Mouse (Mus musculus) forebrain, embryonic 13.5 days (tissue): ENCODE results near the gene Adora3. TPM values are rescaled to one million over a fixed set of nuclear protein-coding genes. Genes with fewer than 3 reads are reported as not detected.
A peak's percentile ranks its signal among the peaks of the same experiment; 100 is the strongest.

ENCODE experiments used
- ATAC-seq: fragments of 200-750 bp; cut with Nextera tagmentation; 2 replicates; pipeline ENCODE4 v1.8.0; 2017
- H3K27ac ChIP-seq: fragments of 300-500 bp; sonication (generic); 2 replicates; pipeline ENCODE4 v1.5.1; 2015; ENCODE audit warnings: inconsistent platforms, mild to moderate bottlenecking, moderate library complexity
- H3K27me3 ChIP-seq: fragments of 300-500 bp; sonication (generic); 2 replicates; pipeline ENCODE4 v1.6.1; 2015; ENCODE audit warnings: mild to moderate bottlenecking, inconsistent platforms
- H3K36me3 ChIP-seq: fragments of 300-500 bp; sonication (generic); 2 replicates; pipeline ENCODE4 v1.6.1; 2015; ENCODE audit warnings: mild to moderate bottlenecking, inconsistent platforms; ENCODE audit not compliant: poor library complexity, severe bottlenecking
- H3K4me1 ChIP-seq: fragments of 300-500 bp; sonication (generic); 2 replicates; pipeline ENCODE4 v1.6.1; 2015; ENCODE audit warnings: inconsistent platforms
- H3K4me2 ChIP-seq: fragments of 300-500 bp; sonication (generic); 2 replicates; pipeline ENCODE4 v1.6.1; 2015; ENCODE audit warnings: inconsistent platforms, mild to moderate bottlenecking, moderate library complexity
- H3K4me3 ChIP-seq: fragments of 300-500 bp; sonication (generic); 2 replicates; pipeline ENCODE4 v1.5.1; 2015; ENCODE audit warnings: mild to moderate bottlenecking, inconsistent platforms
- H3K9ac ChIP-seq: fragments of 300-500 bp; sonication (generic); 2 replicates; pipeline ENCODE4 v1.6.1; 2015; ENCODE audit warnings: mild to moderate bottlenecking, inconsistent platforms
- H3K9me3 ChIP-seq: fragments of 300-500 bp; sonication (generic); replicated peaks from 2 replicates; pipeline ENCODE4 v1.6.1; 2016; ENCODE audit warnings: inconsistent platforms
- WGBS: fragments of 180-500 bp; shearing (Covaris S2); methylation state at CpG from one replicate; pipeline ENCODE4 v1.1.7; 2015; 5-methylcytosine and 5-hydroxymethylcytosine counted together
- polyA plus RNA-seq: library from polyadenylated mRNA; unstranded; fragments of >200 nt; fragmentation: Nextera tagmentation; extraction: Ambion mirVana; gene quantifications from 2 replicates; pipeline ENCODE4 v1.2.1, GENCODE M21; 2015

Adora3 gene
- polyA plus RNA-seq, 1 experiment from 2014 or later: 0.12 TPM

DNA sequence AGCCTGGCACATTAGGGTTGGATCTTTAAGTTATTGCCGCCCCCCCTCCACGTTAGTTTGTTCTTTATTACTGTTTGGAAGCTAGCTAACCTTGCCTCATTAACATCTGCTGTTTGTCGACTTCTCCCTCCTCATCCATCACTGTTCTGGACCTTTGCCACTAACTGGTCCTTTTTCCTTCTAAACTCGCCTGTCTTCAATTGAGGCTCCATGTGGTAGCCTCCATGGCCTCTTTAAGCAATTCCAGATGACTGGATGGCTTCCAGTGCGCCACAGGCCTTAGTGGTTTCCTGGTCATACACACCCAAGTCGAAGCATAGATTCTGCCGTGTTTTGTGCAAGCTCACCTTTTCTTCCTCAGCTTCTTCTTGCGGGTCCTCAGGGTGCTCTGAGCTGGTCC lies 16.9 kb upstream of the Adora3 start:
- no peaks in the 10 kb centered on the region for H3K27me3 ChIP-seq
- no peaks in the 10 kb centered on the region for H3K9me3 ChIP-seq
- H3K4me3 ChIP-seq: no peak overlapping the region
- ATAC-seq: no peak
- H3K9ac ChIP-seq: no peak overlapping the region
- H3K36me3 ChIP-seq: no peaks in the 10 kb centered on the region
- H3K4me1 ChIP-seq: no peaks in the 10 kb centered on the region
- 83% methylated on average over 8 of the region's 8 CpGs for WGBS
- no peak overlapping the region for H3K27ac ChIP-seq
- no peak overlapping the region for H3K4me2 ChIP-seq

DNA sequence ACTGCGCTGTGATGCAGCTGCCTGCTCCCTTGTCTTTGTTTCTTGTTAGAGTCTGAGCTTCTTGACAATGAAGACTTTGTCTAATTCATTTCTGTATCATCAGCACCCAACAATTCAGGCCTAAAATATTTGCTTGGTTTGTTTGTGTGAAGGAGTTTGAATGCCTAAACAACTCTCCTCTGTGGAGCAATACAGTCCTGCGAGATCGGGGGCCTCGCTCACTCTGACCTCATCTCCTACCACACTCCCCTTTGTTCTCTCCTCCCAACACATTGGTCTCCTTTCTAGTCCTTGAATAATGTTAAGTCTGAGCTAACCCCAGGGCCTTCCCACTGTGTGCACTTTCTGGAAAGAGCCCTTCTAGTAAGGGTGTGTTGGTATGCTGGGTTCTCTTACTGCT lies 15.9 kb upstream of the Adora3 start:
- H3K4me2 ChIP-seq: no peak overlapping the region
- no peaks in the 10 kb centered on the region for H3K4me1 ChIP-seq
- H3K36me3 ChIP-seq: no peaks in the 10 kb centered on the region
- no peak overlapping the region for H3K4me3 ChIP-seq
- ATAC-seq: no peak
- no peaks in the 10 kb centered on the region for H3K9me3 ChIP-seq
- no peaks in the 10 kb centered on the region for H3K27me3 ChIP-seq
- 53% methylated on average over 4 of the region's 4 CpGs for WGBS
- H3K9ac ChIP-seq: no peak overlapping the region
- H3K27ac ChIP-seq: no peak overlapping the region

DNA sequence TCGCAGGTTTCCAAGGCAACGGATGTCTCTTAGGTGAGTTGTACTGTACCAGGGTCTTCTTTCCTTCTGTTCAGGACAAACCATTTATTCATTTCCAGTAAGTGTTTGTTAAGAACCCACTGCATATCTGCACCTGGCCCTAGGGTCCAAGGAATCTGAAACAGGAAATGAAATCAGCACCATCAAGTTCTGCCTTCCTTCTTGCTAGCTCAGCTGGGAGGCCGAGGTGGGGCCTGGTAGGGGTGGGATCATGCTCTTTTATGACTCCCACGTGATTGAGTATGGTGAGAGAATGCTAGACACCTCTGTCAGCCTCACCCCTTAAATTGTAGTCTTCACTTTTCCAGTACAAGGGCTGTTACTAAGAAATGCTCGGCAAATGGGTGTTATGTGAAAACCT lies 13.1 kb upstream of the Adora3 start:
- Histone ChIP-seq H3K27ac (no peak overlapping the region), H3K9ac (no peak overlapping the region), H3K36me3 (no peaks in the 10 kb centered on the region), H3K4me3 (no peak overlapping the region), H3K9me3 (no peaks in the 10 kb centered on the region), H3K4me1 (no peaks in the 10 kb centered on the region), H3K27me3 (no peaks in the 10 kb centered on the region), H3K4me2 (no peak overlapping the region)
- 83% methylated on average over 5 of the region's 5 CpGs for WGBS
- no peak for ATAC-seq

DNA sequence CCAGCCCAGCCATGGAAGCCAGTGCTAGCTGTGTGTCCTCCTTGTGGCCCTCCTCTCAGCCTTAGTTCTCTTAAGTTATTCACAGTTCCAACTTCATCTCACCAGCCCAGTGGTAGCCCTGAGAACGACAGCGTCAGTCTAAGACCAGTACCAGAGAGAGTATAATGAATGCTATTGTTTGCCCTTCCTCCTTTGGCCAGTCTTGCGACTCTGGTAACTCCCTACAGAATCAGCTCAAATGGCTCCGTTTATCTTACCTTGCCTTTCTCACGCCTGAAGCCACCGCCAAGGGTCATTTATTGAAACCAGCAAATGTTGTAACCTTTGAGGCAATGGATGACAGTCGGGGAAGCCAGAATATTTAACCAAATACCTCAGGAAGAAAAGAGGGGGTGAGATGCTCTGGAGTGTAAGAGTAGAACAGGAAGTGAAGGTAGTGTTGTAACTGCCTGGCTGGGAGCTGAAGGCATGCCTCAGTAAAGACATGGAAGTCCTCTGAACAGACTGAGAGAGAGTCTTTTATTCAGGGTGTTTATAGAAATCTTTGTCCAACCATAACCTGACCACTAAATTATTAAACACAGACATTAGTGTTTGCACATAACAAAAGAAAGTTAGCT lies 8.8 kb upstream of the Adora3 start:
- Histone ChIP-seq H3K9ac (no peak overlapping the region), H3K4me1 (no peaks in the 10 kb centered on the region), H3K4me3 (no peak overlapping the region), H3K36me3 (no peaks in the 10 kb centered on the region), H3K4me2 (no peak overlapping the region), H3K27ac (no peak overlapping the region), H3K9me3 (no peaks in the 10 kb centered on the region), H3K27me3 (no peaks in the 10 kb centered on the region)
- 44% methylated on average over 7 of the region's 7 CpGs for WGBS
- ATAC-seq: no peak

DNA sequence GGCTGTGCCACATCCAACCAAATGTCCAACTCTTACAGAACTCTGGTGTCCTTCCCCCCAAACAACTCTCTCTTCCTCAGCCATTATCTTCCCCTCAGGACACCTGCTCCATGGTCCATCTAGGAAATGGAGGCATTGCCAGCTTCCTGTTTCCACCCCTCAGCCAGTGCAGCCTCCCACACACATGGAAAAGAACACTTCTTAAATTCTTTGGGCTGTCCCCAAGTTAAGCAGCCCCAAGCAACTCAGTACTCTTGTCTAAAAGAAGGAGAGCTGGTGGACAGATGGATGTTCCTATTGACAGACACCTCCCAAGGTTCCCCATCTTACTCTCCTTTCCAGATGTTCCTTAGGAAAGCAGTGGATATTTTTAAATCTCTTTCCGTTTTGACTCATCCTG lies 6.5 kb upstream of the Adora3 start:
- WGBS: 77% methylated on average over 1 of the region's 1 CpGs
- ATAC-seq: no peak
- Histone ChIP-seq H3K36me3 (no peaks in the 10 kb centered on the region), H3K27me3 (no peaks in the 10 kb centered on the region), H3K9me3 (no peaks in the 10 kb centered on the region), H3K27ac (no peak overlapping the region), H3K9ac (no peak overlapping the region), H3K4me2 (no peak overlapping the region), H3K4me3 (no peak overlapping the region), H3K4me1 (peaks cover 6% of the 10 kb centered on the region; the same call in 1 of the 2 replicates)

DNA sequence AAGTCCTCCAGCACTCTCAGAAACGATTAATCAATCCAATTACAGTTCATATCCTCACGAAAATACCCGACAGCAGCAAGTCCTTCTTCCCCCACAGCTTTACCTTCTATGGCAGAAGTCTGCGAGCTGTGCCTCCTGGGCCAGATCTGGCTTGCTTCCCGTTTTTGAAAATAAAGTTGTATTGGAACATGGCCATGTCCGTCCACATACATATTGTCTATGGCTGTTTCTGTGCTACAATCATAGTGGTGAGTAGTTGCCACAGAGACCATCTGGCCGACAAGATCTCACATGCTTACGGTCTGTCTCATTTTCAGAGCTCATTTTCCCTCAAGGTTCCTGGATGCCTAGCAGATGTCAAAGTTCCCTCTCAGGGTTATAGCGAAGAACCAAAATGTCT lies 5.5 kb upstream of the Adora3 start:
- no peak for ATAC-seq
- H3K27ac ChIP-seq: no peak overlapping the region
- no peak overlapping the region for H3K4me3 ChIP-seq
- no peaks in the 10 kb centered on the region for H3K36me3 ChIP-seq
- H3K4me2 ChIP-seq: no peak overlapping the region
- H3K4me1 ChIP-seq: peaks cover 6% of the 10 kb centered on the region; the same call in 1 of the 2 replicates
- H3K9me3 ChIP-seq: no peaks in the 10 kb centered on the region
- 90% methylated on average over 9 of the region's 9 CpGs for WGBS
- H3K27me3 ChIP-seq: no peaks in the 10 kb centered on the region
- no peak overlapping the region for H3K9ac ChIP-seq

DNA sequence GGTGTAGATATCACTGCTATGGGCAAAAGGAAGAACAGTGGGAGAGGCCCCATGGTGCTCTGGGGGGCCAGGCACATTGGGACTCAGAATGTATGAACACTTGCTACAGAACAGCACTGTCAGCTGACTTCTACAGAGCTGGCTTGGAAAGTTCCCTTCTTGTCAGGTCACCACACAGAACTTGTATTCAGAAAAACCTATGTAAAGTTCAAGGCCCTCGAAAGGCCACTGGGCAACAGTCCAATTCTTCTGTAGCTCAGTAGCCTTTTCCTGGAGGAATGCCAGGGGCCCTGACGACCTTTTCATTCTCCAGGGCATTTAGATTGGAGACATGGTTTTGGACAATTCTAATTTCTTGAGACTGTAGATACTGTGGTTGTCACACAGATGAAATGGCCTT lies 2.5 kb upstream of the Adora3 start:
- no peaks in the 10 kb centered on the region for H3K27me3 ChIP-seq
- H3K36me3 ChIP-seq: no peaks in the 10 kb centered on the region
- no peak overlapping the region for H3K4me3 ChIP-seq
- H3K4me1 ChIP-seq: peaks cover 12% of the 10 kb centered on the region; the same call in 1 of the 2 replicates
- H3K27ac ChIP-seq: no peak overlapping the region
- 41% methylated on average over 2 of the region's 2 CpGs for WGBS
- no peaks in the 10 kb centered on the region for H3K9me3 ChIP-seq
- H3K4me2 ChIP-seq: no peak overlapping the region
- ATAC-seq: no peak
- no peak overlapping the region for H3K9ac ChIP-seq

DNA sequence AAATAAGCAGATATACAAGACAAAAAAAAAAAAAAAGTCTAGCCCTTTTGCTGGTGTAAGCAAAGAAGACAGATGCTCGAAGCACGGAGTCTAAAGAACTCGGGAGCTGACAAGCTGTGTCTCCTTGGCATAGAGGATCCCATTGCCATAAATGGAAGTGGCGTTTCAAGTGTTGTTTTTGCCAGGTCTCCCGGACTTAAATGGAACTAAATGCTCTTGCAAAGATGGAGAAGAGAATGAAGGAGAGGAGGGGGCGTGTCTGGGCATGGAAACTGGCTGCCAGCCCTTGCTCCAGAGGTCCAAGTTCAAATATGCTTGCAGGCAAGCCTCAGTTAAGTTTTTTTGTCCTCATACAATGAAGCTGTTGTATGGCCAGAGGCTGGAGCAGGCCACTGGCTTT lies 1.4 kb downstream of the Adora3 start:
- H3K27ac ChIP-seq: peak overlapping the region; percentile 41; the same call in 1 of the 2 replicates
- no peaks in the 10 kb centered on the region for H3K36me3 ChIP-seq
- no peak for ATAC-seq
- H3K4me3 ChIP-seq: no peak overlapping the region
- H3K9ac ChIP-seq: no peak overlapping the region
- no peaks in the 10 kb centered on the region for H3K27me3 ChIP-seq
- H3K4me1 ChIP-seq: peaks cover 12% of the 10 kb centered on the region; the same call in 1 of the 2 replicates
- no peaks in the 10 kb centered on the region for H3K9me3 ChIP-seq
- 52% methylated on average over 6 of the region's 6 CpGs for WGBS
- no peak overlapping the region for H3K4me2 ChIP-seq

DNA sequence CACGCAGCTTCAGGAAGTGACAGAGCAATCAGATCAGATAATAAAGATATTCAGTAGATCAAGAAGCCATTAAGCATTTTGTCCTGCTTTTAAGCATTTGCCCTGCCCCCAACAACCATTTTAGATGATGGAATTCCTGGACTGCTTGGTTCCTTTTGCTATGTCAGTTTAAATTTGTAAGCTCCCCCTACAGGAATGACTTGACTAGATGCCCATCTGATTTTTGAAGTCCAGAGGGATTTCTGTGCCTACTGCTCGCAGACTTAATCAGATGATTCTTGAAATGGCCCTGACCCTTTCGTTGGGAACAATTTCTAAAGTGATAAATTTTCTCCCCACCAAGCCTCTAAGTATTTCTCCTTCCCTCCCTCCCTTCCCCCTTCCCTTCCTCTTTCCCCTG lies 1.9 kb downstream of the Adora3 start:
- Histone ChIP-seq H3K36me3 (no peaks in the 10 kb centered on the region), H3K4me2 (no peak overlapping the region), H3K27me3 (no peaks in the 10 kb centered on the region), H3K9me3 (no peaks in the 10 kb centered on the region), H3K4me1 (peaks cover 12% of the 10 kb centered on the region; the same call in 1 of the 2 replicates), H3K9ac (no peak overlapping the region), H3K4me3 (no peak overlapping the region), H3K27ac (no peak overlapping the region)
- ATAC-seq: no peak
- WGBS: 82% methylated on average over 3 of the region's 3 CpGs

DNA sequence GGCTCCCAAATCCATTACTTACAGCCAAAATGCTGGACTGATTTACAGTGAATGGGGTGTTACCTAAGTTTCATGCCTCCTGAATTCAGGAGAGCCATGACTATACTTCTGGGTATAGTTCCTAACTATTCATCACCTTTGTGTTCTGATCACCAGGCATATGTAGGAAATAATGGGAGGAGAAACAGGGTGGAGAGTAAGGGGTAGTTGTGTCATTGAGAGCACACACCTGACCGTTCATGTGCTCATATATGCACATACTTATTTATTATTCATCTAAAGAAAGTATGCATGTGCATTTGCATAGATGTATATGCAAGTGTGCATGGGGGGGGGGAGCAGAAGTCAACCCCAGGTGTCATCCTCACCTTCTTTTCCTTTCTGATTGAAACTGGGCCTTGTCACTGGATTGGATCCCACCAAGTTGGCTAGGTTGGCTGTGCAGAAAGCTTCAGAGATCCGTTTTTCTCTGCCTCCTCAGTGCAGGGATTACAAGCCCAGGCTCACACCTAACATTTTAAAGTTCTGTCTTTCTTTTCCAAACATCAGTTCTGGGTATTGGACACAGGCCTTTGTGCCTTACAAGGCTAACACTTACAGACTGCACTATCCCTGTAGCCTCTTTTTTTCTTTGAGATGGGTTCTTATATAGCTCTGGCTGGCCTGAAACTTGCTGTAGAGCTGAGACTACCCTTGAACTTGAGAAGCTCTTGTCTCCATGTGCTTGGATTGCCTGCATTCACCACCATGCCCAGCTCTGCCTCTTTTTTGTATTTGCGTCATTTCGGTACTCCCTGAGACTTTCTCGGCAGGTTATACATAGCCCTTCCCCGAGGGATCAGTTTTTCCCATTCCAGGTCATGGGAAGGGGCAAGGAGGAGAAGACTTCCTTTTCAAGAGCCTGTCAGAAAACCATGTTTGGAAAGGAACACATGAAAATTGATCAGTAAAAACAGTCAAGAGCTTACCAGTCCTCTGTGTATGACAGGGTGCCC lies 3.1 kb downstream of the Adora3 start:
- Histone ChIP-seq H3K27ac (no peak overlapping the region), H3K4me3 (no peak overlapping the region), H3K4me2 (no peak overlapping the region), H3K27me3 (no peaks in the 10 kb centered on the region), H3K9ac (no peak overlapping the region), H3K36me3 (no peaks in the 10 kb centered on the region), H3K4me1 (peaks cover 6% of the 10 kb centered on the region; the same call in 1 of the 2 replicates), H3K9me3 (no peaks in the 10 kb centered on the region)
- WGBS: 78% methylated on average over 6 of the region's 6 CpGs
- ATAC-seq: no peak

DNA sequence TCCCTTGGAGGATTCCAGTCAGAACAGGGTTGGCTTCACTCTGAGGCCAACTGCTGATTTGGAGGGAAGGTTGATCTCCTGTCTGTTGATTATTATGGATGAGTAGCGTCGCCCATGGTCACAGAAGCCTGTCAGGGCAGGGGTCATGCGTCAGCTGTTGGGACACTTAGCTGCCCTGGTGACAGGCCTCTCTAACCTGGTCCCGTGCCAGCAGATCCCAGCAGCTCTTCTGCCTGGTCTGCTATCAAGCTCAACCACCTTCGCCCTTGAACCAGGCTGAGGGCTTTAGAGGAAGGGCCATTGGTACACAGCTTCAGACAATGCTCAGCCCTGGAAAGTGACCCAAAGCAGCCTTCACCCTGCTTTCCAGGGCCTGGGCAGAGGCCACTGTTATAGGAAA lies 5.4 kb downstream of the Adora3 start:
- WGBS: 79% methylated on average over 5 of the region's 5 CpGs
- Histone ChIP-seq H3K27me3 (no peaks in the 10 kb centered on the region), H3K4me3 (no peak overlapping the region), H3K9ac (no peak overlapping the region), H3K4me1 (peaks cover 6% of the 10 kb centered on the region; the same call in 1 of the 2 replicates), H3K9me3 (no peaks in the 10 kb centered on the region), H3K36me3 (no peaks in the 10 kb centered on the region), H3K27ac (no peak overlapping the region), H3K4me2 (no peak overlapping the region)
- ATAC-seq: no peak

DNA sequence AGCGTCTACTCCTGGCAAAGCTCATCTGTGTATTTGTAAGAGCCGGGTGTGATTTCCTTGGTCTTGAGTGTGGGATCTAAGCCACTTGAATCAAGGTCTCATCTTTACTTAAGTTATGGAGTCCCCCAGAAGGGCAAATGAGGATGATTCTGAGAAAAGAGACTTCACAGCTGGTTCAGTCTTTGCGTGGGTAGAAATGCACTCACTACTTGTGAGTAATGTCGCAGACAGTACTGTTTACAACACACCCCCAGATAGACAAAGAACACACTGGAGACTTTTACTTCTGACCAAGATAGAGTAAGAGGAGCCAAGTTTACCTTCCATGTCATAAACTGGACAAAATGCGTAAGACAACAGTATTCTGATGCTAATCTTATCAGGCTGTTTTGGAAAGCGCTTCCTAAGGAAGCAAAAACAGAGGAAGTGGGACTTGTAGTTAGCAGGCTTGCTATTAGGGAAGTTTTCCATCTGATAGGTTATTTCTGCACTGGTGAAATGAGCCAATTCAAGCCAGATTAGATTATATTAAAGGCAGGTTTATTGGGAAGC lies 6.7 kb downstream of the Adora3 start:
- WGBS: 94% methylated on average over 6 of the region's 6 CpGs
- no peaks in the 10 kb centered on the region for H3K9me3 ChIP-seq
- H3K9ac ChIP-seq: no peak overlapping the region
- no peak overlapping the region for H3K4me2 ChIP-seq
- peaks cover under 1% of the 10 kb centered on the region; the same call in 1 of the 2 replicates for H3K4me1 ChIP-seq
- no peak overlapping the region for H3K27ac ChIP-seq
- no peak for ATAC-seq
- no peaks in the 10 kb centered on the region for H3K36me3 ChIP-seq
- no peak overlapping the region for H3K4me3 ChIP-seq
- no peaks in the 10 kb centered on the region for H3K27me3 ChIP-seq
